Mouse (Mus musculus) thymus, adult 18-20 months (tissue): ENCODE results near the gene Tent4a.

ENCODE experiments used
- DNase-seq, 2 experiments: peaks; one replicate each; pipeline ENCODE4 v3.0.0; 2022; ENCODE audit warnings: mixed read lengths in 2 of 2

Gene Tent4a

GRCm38 (mm10) chr13:69459657-69460458, 74.6 kb downstream of the Tent4a start:
- no peak for DNase-seq

GRCm38 (mm10) chr13:69458891-69459290, 75.5 kb downstream of the Tent4a start:
- no peak for DNase-seq

- no peak for DNase-seq
Observed at GRCm38 (mm10) chr13:69458461-69458860, 76.0 kb downstream of the Tent4a start.

GRCm38 (mm10) chr13:69457105-69457504, 77.3 kb downstream of the Tent4a start:
- no peak for DNase-seq

GRCm38 (mm10) chr13:69456641-69457040, 77.8 kb downstream of the Tent4a start:
- no peak for DNase-seq

- no peak for DNase-seq
Observed at GRCm38 (mm10) chr13:69455476-69456175, 78.8 kb downstream of the Tent4a start.
